Mouse (Mus musculus): ENCODE measurements around the gene Olfr313. TPM values are rescaled to one million over a fixed set of nuclear protein-coding genes. Genes with fewer than 3 reads are reported as not detected.

Olfr313 gene
- polyA plus RNA-seq, 1 experiment from 2014 or later, result not detected

- DNase-seq (ENCODE audit: low spot score) (no peak), ATAC-seq (ENCODE audit: insufficient read depth, low FRiP score, low TSS enrichment) (no peak)
- H3K9ac ChIP-seq (ENCODE audit: low read length), result peak overlapping the region; percentile 89
- no peak overlapping the region for H3K27ac ChIP-seq (ENCODE audit: low read depth, low read length)
- H3K4me2 ChIP-seq (ENCODE audit: low read depth), result peak overlapping the region; percentile 80
- H3K36me3 ChIP-seq (ENCODE audit: control insufficient read depth, insufficient read depth, low read length), result no peaks in the 10 kb centered on the region
- H3K27me3 ChIP-seq (ENCODE audit: control insufficient read depth, insufficient read depth, low read length), result no peaks in the 10 kb centered on the region
- 87% methylated on average over 6 of the region's 6 CpGs for WGBS
- peaks cover 7% of the 10 kb centered on the region; the same call in 1 of the 2 replicates for H3K4me1 ChIP-seq (ENCODE audit: control insufficient read depth, insufficient read depth, low read length)
- no peaks in the 10 kb centered on the region for H3K9me3 ChIP-seq (ENCODE audit: control insufficient read depth, low read length)
- peak overlapping the region; percentile 78 for H3K4me3 ChIP-seq (ENCODE audit: low read depth, low read length)
Measured at GRCm38 (mm10) chr11:58867954-58868330, 53.1 kb downstream of the Olfr313 start.

Other genes with a start within 250 kb of the Olfr313 start
- not detected in 2 replicates for gene Olfr224, start 244.4 kb upstream of the Olfr313 start, polyA plus RNA-seq (2014; fragmentation: Nextera tagmentation; extraction: Ambion mirVana)
- not detected in 2 replicates for gene Olfr325, start 237.3 kb upstream of the Olfr313 start, polyA plus RNA-seq (2014; fragmentation: Nextera tagmentation; extraction: Ambion mirVana)
- not detected in 2 replicates for gene Olfr324, start 219.9 kb upstream of the Olfr313 start, polyA plus RNA-seq (2014; fragmentation: Nextera tagmentation; extraction: Ambion mirVana)
- not detected in 2 replicates for gene 2210407C18Rik, start 198.9 kb upstream of the Olfr313 start, polyA plus RNA-seq (2014; fragmentation: Nextera tagmentation; extraction: Ambion mirVana)
- not detected in 2 replicates for gene Olfr323, start 184.5 kb upstream of the Olfr313 start, polyA plus RNA-seq (2014; fragmentation: Nextera tagmentation; extraction: Ambion mirVana)
- 0.31 and 0.39 TPM in 2 replicates for gene Trim58, start 174.5 kb upstream of the Olfr313 start, polyA plus RNA-seq (2014; fragmentation: Nextera tagmentation; extraction: Ambion mirVana)
- gene Olfr322, start 156.2 kb upstream of the Olfr313 start, polyA plus RNA-seq (2014; fragmentation: Nextera tagmentation; extraction: Ambion mirVana), result not detected in 2 replicates
- gene Olfr320, start 133.9 kb upstream of the Olfr313 start, polyA plus RNA-seq (2014; fragmentation: Nextera tagmentation; extraction: Ambion mirVana), result not detected in 2 replicates
- gene Olfr319, start 115.8 kb upstream of the Olfr313 start, polyA plus RNA-seq (2014; fragmentation: Nextera tagmentation; extraction: Ambion mirVana), result not detected in 2 replicates
- not detected in 2 replicates for gene Olfr318, start 91.0 kb upstream of the Olfr313 start, polyA plus RNA-seq (2014; fragmentation: Nextera tagmentation; extraction: Ambion mirVana)
- not detected in 2 replicates for gene Olfr317, start 75.8 kb upstream of the Olfr313 start, polyA plus RNA-seq (2014; fragmentation: Nextera tagmentation; extraction: Ambion mirVana)
- not detected in 2 replicates for gene Olfr316, start 62.3 kb upstream of the Olfr313 start, polyA plus RNA-seq (2014; fragmentation: Nextera tagmentation; extraction: Ambion mirVana)
- gene Olfr315, start 41.8 kb upstream of the Olfr313 start, polyA plus RNA-seq (2014; fragmentation: Nextera tagmentation; extraction: Ambion mirVana), result not detected in 2 replicates
- not detected in 2 replicates for gene Olfr314, start 32.0 kb upstream of the Olfr313 start, polyA plus RNA-seq (2014; fragmentation: Nextera tagmentation; extraction: Ambion mirVana)
- gene Fam183b, start 13.0 kb upstream of the Olfr313 start, polyA plus RNA-seq (2014; fragmentation: Nextera tagmentation; extraction: Ambion mirVana), result 6.3 and 6.8 TPM in 2 replicates
- gene Olfr312, start 14.2 kb downstream of the Olfr313 start, polyA plus RNA-seq (2014; fragmentation: Nextera tagmentation; extraction: Ambion mirVana), result not detected in 2 replicates
- gene Olfr311, start 24.3 kb downstream of the Olfr313 start, polyA plus RNA-seq (2014; fragmentation: Nextera tagmentation; extraction: Ambion mirVana), result not detected in 2 replicates
- 16.0 and 19.9 TPM in 2 replicates for gene Gm12258, start 32.2 kb downstream of the Olfr313 start, polyA plus RNA-seq (2014; fragmentation: Nextera tagmentation; extraction: Ambion mirVana)
- gene 2810021J22Rik, start 52.2 kb downstream of the Olfr313 start, polyA plus RNA-seq (2014; fragmentation: Nextera tagmentation; extraction: Ambion mirVana), result 11.0 and 13.0 TPM in 2 replicates
- gene Zfp39, start 89.2 kb downstream of the Olfr313 start, polyA plus RNA-seq (2014; fragmentation: Nextera tagmentation; extraction: Ambion mirVana), result 6.1 and 7.2 TPM in 2 replicates
- not detected in 2 replicates for gene Btnl10, start 102.9 kb downstream of the Olfr313 start, polyA plus RNA-seq (2014; fragmentation: Nextera tagmentation; extraction: Ambion mirVana)
- gene Rnf187, start 123.9 kb downstream of the Olfr313 start, polyA plus RNA-seq (2014; fragmentation: Nextera tagmentation; extraction: Ambion mirVana), result 460 and 493 TPM in 2 replicates
- gene Hist3h2ba, start 133.9 kb downstream of the Olfr313 start, polyA plus RNA-seq (2014; fragmentation: Nextera tagmentation; extraction: Ambion mirVana), result 75.5 and 84.8 TPM in 2 replicates
- 56.3 and 61.4 TPM in 2 replicates for gene Hist3h2a, start 139.7 kb downstream of the Olfr313 start, polyA plus RNA-seq (2014; fragmentation: Nextera tagmentation; extraction: Ambion mirVana)
- 0.74 and 0.88 TPM in 2 replicates for gene Trim17, start 139.7 kb downstream of the Olfr313 start, polyA plus RNA-seq (2014; fragmentation: Nextera tagmentation; extraction: Ambion mirVana)
- 19.5 and 20.8 TPM in 2 replicates for gene Trim11, start 163.1 kb downstream of the Olfr313 start, polyA plus RNA-seq (2014; fragmentation: Nextera tagmentation; extraction: Ambion mirVana)